Mouse (Mus musculus): ENCODE results near the gene Slc35c1.

- no peak for TF ChIP-seq CTCF (IDR thresholded peaks at IDR 0.05; ENCODE audit: low read depth, low read length)
- TF ChIP-seq POLR2A (IDR thresholded peaks at IDR 0.05; ENCODE audit: extremely low read depth, insufficient read depth, low read length): no peak
These were observed 17.0 kb downstream of the Slc35c1 start for GRCm38 (mm10) chr2:92443313-92443712.

Measured in liver, adult 2 months (tissue).